Mouse (Mus musculus) embryonic facial prominence, embryonic 11.5 days (tissue): ENCODE results near the gene Armc6. TPM values are rescaled to one million over a fixed set of nuclear protein-coding genes. Genes with fewer than 3 reads are reported as not detected.

Source experiments
- ATAC-seq: fragments of 200-750 bp; cut with Nextera tagmentation; replicated peaks from 2 replicates; pipeline ENCODE4 v1.8.0; 2017; ENCODE audit warnings: low read depth; ENCODE audit not compliant: insufficient number of reproducible peaks, low FRiP score, low TSS enrichment
- DNase-seq: peaks from one replicate; pipeline ENCODE4 v3.0.0-alpha.2; 2015; ENCODE audit warnings: low spot score
- H3K27ac ChIP-seq: fragments of 300-500 bp; sonication (generic); replicated peaks from 2 replicates; pipeline ENCODE4 v1.5.1; 2014; ENCODE audit warnings: mild to moderate bottlenecking, low read depth, low read length, control low read depth
- H3K27me3 ChIP-seq: fragments of 300-500 bp; sonication (generic); 2 replicates; pipeline ENCODE4 v1.6.1; 2014; ENCODE audit warnings: mild to moderate bottlenecking, low read length, moderate library complexity, mixed read lengths; ENCODE audit not compliant: control insufficient read depth, insufficient read depth
- H3K36me3 ChIP-seq: fragments of 300-500 bp; sonication (generic); replicated peaks from 2 replicates; pipeline ENCODE4 v1.6.1; 2014; ENCODE audit warnings: low read depth, mild to moderate bottlenecking, low read length, moderate library complexity, mixed read lengths; ENCODE audit not compliant: control insufficient read depth, insufficient read depth
- H3K4me1 ChIP-seq: fragments of 300-500 bp; sonication (generic); 2 replicates; pipeline ENCODE4 v1.6.1; 2014; ENCODE audit warnings: low read length, mixed read lengths; ENCODE audit not compliant: control insufficient read depth, insufficient read depth
- H3K4me2 ChIP-seq: fragments of 300-500 bp; sonication (generic); 2 replicates; pipeline ENCODE4 v1.6.1; 2014; ENCODE audit warnings: low read depth, mild to moderate bottlenecking, control low read depth, low read length, moderate library complexity
- H3K4me3 ChIP-seq: fragments of 300-500 bp; sonication (generic); 2 replicates; pipeline ENCODE4 v1.5.1; 2014; ENCODE audit warnings: low read depth, low read length, control low read depth
- H3K9ac ChIP-seq: fragments of 300-500 bp; sonication (generic); replicated peaks from 2 replicates; pipeline ENCODE4 v1.6.1; 2014; ENCODE audit warnings: mild to moderate bottlenecking, control low read depth, low read length
- H3K9me3 ChIP-seq: fragments of 300-500 bp; sonication (generic); replicated peaks from 2 replicates; pipeline ENCODE4 v1.6.1; 2016; ENCODE audit warnings: mild to moderate bottlenecking, low read length, inconsistent platforms, mixed read lengths; ENCODE audit not compliant: control insufficient read depth
- WGBS: fragments of 180-500 bp; shearing (Covaris S2); extraction: QIAGEN DNeasy Blood & Tissue Kit; methylation state at CpG from one replicate; pipeline ENCODE4 v1.1.7; 2014; 5-methylcytosine and 5-hydroxymethylcytosine counted together
- polyA plus RNA-seq: library from polyadenylated mRNA; unstranded; fragments of >200 nt; fragmentation: Nextera tagmentation; extraction: Ambion mirVana; gene quantifications from 2 replicates; pipeline ENCODE4 v1.2.1, GENCODE M21; 2014

Gene Armc6
- polyA plus RNA-seq, 1 experiment from 2014 or later = 21.9 TPM

- Histone ChIP-seq H3K9me3 (no peaks in the 10 kb centered on the region), H3K27me3 (no peaks in the 10 kb centered on the region), H3K36me3 (no peaks in the 10 kb centered on the region), H3K4me1 (no peaks in the 10 kb centered on the region), H3K4me3 (peak within 1 kb of the TSS; percentile 66), H3K9ac (peak within 1 kb of the TSS; percentile 74), H3K27ac (no peak within 1 kb of the TSS), H3K4me2 (peak within 1 kb of the TSS; percentile 45)
- peak; percentile 92 for ATAC-seq
- DNase-seq = peak; percentile 96
- 2% methylated on average over 27 of the region's 27 CpGs for WGBS
Measured at GRCm38 (mm10) chr8:70172043-70172681, 62.1 kb downstream of the Armc6 start, which contains the start of gene Tmem161a. Gene Tmem161a, plus strand, starts transcription at chr8:70172356.

GRCm38 (mm10) chr8:70171240-70171639 lies 63.0 kb downstream of the Armc6 start:
- H3K9ac ChIP-seq = no peak overlapping the region
- DNase-seq (no peak), ATAC-seq (no peak)
- H3K36me3 ChIP-seq = no peaks in the 10 kb centered on the region
- 90% methylated on average over 7 of the region's 7 CpGs for WGBS
- H3K9me3 ChIP-seq = no peaks in the 10 kb centered on the region
- no peak overlapping the region for H3K4me2 ChIP-seq
- no peaks in the 10 kb centered on the region for H3K4me1 ChIP-seq
- no peak overlapping the region for H3K4me3 ChIP-seq
- no peak overlapping the region for H3K27ac ChIP-seq
- H3K27me3 ChIP-seq = peaks cover 2% of the 10 kb centered on the region; the same call in 1 of the 2 replicates

GRCm38 (mm10) chr8:70170748-70171147 lies 63.5 kb downstream of the Armc6 start:
- H3K4me3 ChIP-seq = no peak overlapping the region
- H3K4me2 ChIP-seq = no peak overlapping the region
- no peak for DNase-seq
- WGBS = 85% methylated on average over 3 of the region's 3 CpGs
- no peaks in the 10 kb centered on the region for H3K36me3 ChIP-seq
- H3K9me3 ChIP-seq = no peaks in the 10 kb centered on the region
- H3K9ac ChIP-seq = no peak overlapping the region
- no peak for ATAC-seq
- no peaks in the 10 kb centered on the region for H3K4me1 ChIP-seq
- peaks cover 7% of the 10 kb centered on the region for H3K27me3 ChIP-seq
- H3K27ac ChIP-seq = no peak overlapping the region

Other genes starting within 250 kb of the Armc6 start
- 64.4 and 78.8 TPM in 2 replicates for gene Gatad2a, start 238.1 kb downstream of the Armc6 start, polyA plus RNA-seq
- 44.8 and 47.8 TPM in 2 replicates for gene Mau2, start 191.7 kb downstream of the Armc6 start, polyA plus RNA-seq
- gene Sugp1, start 191.7 kb downstream of the Armc6 start, polyA plus RNA-seq = 29.1 and 32.1 TPM in 2 replicates
- gene Tm6sf2, start 161.5 kb downstream of the Armc6 start, polyA plus RNA-seq = 0.34 and 0.72 TPM in 2 replicates
- gene Hapln4, start 151.0 kb downstream of the Armc6 start, polyA plus RNA-seq = 0.07 TPM in 1 of 2 replicates, not detected in the other
- 6.4 and 7.3 TPM in 2 replicates for gene Ncan, start 113.6 kb downstream of the Armc6 start, polyA plus RNA-seq
- gene Nr2c2ap, start 103.1 kb downstream of the Armc6 start, polyA plus RNA-seq = 19.2 and 19.5 TPM in 2 replicates
- gene Rfxank, start 95.3 kb downstream of the Armc6 start, polyA plus RNA-seq = 17.0 and 18.3 TPM in 2 replicates
- gene Borcs8, start 95.0 kb downstream of the Armc6 start, polyA plus RNA-seq = 40.4 and 46.6 TPM in 2 replicates
- gene Mef2b, start 94.8 kb downstream of the Armc6 start, polyA plus RNA-seq = 0.45 and 0.64 TPM in 2 replicates
- gene Tmem161a, start 62.1 kb downstream of the Armc6 start, polyA plus RNA-seq = 26.2 and 29.8 TPM in 2 replicates
- 1.3 and 1.4 TPM in 2 replicates for gene Slc25a42, start 22.2 kb downstream of the Armc6 start, polyA plus RNA-seq
- gene Sugp2, start 240 bp downstream of the Armc6 start, polyA plus RNA-seq = 31.4 and 34.0 TPM in 2 replicates
- gene Homer3, start 48.4 kb upstream of the Armc6 start, polyA plus RNA-seq = 48.9 and 52.9 TPM in 2 replicates
- gene Ddx49, start 68.0 kb upstream of the Armc6 start, polyA plus RNA-seq = 51.4 and 52.5 TPM in 2 replicates
- 220 and 271 TPM in 2 replicates for gene Cope, start 68.1 kb upstream of the Armc6 start, polyA plus RNA-seq
- gene Cers1, start 81.3 kb upstream of the Armc6 start, polyA plus RNA-seq = 3.9 and 4.0 TPM in 2 replicates
- gene Gdf1, start 95.4 kb upstream of the Armc6 start, polyA plus RNA-seq = 0.22 and 3.1 TPM in 2 replicates
- 20.4 and 21.0 TPM in 2 replicates for gene Upf1, start 118.8 kb upstream of the Armc6 start, polyA plus RNA-seq
- 0.17 TPM in 1 of 2 replicates, not detected in the other for gene Comp, start 139.1 kb upstream of the Armc6 start, polyA plus RNA-seq
- 10.2 and 11.8 TPM in 2 replicates for gene Crtc1, start 205.1 kb upstream of the Armc6 start, polyA plus RNA-seq
- gene Klhl26, start 242.5 kb upstream of the Armc6 start, polyA plus RNA-seq = 15.4 and 17.9 TPM in 2 replicates